Mouse (Mus musculus) thymus, adult 2 months (tissue): Measurements from ENCODE around the gene Usp29. TPM values are rescaled to one million over a fixed set of nuclear protein-coding genes. Genes with fewer than 3 reads are reported as not detected.

Experiments
- DNase-seq: peaks from one replicate; pipeline ENCODE4 v3.0.0; 2021
- H3K27ac ChIP-seq: fragments of 200-500 bp; 2 replicates; pipeline ENCODE4 v1.5.1; 2012; ENCODE audit warnings: low read length, control low read depth; ENCODE audit not compliant: control insufficient read depth, insufficient read depth
- H3K27me3 ChIP-seq: fragments of 200-500 bp; 2 replicates; pipeline ENCODE4 v1.6.1; 2012; ENCODE audit warnings: mild to moderate bottlenecking, low read length, moderate library complexity, mixed read lengths; ENCODE audit not compliant: control insufficient read depth, insufficient read depth
- H3K36me3 ChIP-seq: fragments of 200-500 bp; 2 replicates; pipeline ENCODE4 v1.6.1; 2012; ENCODE audit warnings: mild to moderate bottlenecking, low read length, moderate library complexity; ENCODE audit not compliant: control insufficient read depth, insufficient read depth
- H3K4me1 ChIP-seq: fragments of 200-500 bp; replicated peaks from 2 replicates; pipeline ENCODE4 v1.6.1; 2012; ENCODE audit warnings: low read length; ENCODE audit not compliant: control insufficient read depth, insufficient read depth
- H3K4me3 ChIP-seq: fragments of 200-500 bp; 2 replicates; pipeline ENCODE4 v1.5.1; 2012; ENCODE audit warnings: mild to moderate bottlenecking, low read length, control low read depth, moderate library complexity; ENCODE audit not compliant: control insufficient read depth, insufficient read depth
- CTCF ChIP-seq: fragments of 200-500 bp; IDR thresholded peaks from 2 replicates; pipeline ENCODE4 v1.5.1; 2012; ENCODE audit warnings: mild to moderate bottlenecking, control low read depth, low read length, moderate library complexity, borderline replicate concordance; ENCODE audit not compliant: control insufficient read depth, poor library complexity, insufficient read depth; ENCODE audit errors: extremely low read depth
- POLR2A ChIP-seq: fragments of 200-500 bp; IDR thresholded peaks from 2 replicates; pipeline ENCODE4 v1.6.1; 2012; ENCODE audit warnings: mild to moderate bottlenecking, low read length, control low read depth, moderate library complexity; ENCODE audit not compliant: control insufficient read depth, poor library complexity, insufficient read depth; ENCODE audit errors: extremely low read depth
- WGBS: fragments of 180-500 bp; shearing (Covaris S2); methylation state at CpG from one replicate; pipeline ENCODE4 v1.1.7; 2018; 5-methylcytosine and 5-hydroxymethylcytosine counted together
- polyA plus RNA-seq: library from polyadenylated mRNA; depleted of rRNA; stranded (reverse); fragments of >200 nt; gene quantifications from 2 replicates; pipeline ENCODE4 v1.2.3, GENCODE M21; 2012

Usp29 gene
- polyA plus RNA-seq, 1 experiment, result not detected

DNA sequence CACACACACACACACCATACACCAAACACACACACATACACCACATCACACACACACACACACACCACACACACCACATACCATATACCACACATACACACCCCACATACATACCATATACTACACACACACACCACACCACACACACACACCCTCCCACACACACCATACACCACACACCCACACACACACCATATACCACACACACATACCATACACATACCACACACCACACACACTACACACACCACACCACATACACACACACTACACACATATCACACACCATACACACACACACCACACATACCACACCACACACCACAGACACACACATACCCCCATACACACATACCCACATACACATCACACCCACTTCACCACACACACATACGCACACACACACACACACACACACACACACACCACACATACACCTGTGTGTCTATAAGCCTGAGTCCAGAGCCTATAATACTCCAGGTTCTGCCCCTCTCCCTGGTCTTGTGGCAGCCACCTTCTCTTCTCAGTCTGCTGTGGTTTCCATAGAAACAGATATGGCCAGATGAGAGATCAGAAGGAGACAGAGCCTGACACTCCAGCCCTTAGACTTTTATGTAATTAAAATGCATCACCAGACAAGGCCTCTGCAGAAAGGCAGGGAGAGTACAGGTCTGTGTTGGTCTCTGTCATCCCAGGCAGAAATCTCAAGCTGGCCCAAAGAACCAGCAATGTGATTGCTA is 188.9 kb downstream of the Usp29 start:
- TF ChIP-seq CTCF (no peak), POLR2A (no peak)
- Histone ChIP-seq H3K4me3 (no peak overlapping the region), H3K4me1 (no peaks in the 10 kb centered on the region), H3K27me3 (no peaks in the 10 kb centered on the region), H3K27ac (no peak overlapping the region), H3K36me3 (no peaks in the 10 kb centered on the region)
- DNase-seq, result no peak
- whole genome bisulfite sequencing, result 90% methylated on average over 1 of the region's 1 CpGs

DNA sequence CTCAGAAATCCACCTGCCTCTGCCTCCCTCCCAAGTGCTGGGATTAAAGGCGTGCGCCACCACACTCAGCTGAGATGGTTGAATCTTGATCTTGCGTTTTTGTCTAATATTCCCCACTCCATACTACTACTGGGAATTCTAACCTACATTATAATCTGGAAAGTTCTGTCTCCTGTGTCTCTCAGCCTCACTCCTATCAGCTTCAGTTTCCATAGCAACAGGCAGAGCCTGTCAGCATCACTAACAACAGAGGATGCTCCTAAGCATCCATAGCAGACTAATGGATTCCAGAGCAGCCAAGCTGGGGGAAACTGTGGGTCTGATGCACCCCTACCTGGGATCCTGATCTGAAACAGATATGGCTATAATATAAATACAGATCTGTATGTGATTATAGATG is 193.1 kb downstream of the Usp29 start:
- no peak overlapping the region for H3K27ac ChIP-seq
- H3K4me3 ChIP-seq, result no peak overlapping the region
- 93% methylated on average over 3 of the region's 3 CpGs for WGBS
- no peak for DNase-seq
- TF ChIP-seq POLR2A (no peak), CTCF (no peak)
- H3K4me1 ChIP-seq, result no peaks in the 10 kb centered on the region
- no peaks in the 10 kb centered on the region for H3K27me3 ChIP-seq
- no peaks in the 10 kb centered on the region for H3K36me3 ChIP-seq

DNA sequence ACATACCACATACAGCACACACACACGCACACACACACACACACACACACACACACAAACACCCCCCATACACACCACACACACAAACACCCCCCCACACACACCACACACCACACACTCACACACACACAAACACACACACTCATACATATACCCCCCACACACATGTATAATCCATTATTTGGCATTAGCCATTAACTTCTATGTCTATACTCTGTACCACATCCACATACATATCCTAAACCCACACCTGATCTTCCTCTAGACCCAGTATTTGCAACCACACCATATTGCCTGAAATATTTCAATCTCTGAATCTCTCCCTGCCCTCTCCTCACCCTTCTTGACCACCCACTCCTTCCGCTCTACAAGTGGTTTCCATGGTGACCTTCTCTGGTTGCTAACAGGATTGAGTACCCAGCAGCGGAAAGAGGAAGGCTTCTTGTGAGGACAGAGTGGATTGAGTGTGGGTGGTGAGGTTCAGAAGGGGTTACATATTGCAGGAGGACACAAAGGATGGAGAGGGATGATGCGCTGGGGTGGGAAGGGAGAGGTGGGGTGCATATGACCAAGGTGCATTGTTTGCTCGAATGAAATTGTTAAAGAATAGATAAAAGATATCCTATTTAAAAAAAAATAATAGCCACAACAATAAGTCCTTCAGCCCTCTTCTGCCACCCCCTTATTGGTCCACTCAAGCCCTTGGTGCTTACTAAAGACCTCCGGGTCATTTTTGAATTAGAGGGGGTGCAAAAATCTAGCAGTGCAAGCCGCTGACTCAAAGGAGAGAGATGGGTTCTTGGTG is 195.8 kb downstream of the Usp29 start:
- no peaks in the 10 kb centered on the region for H3K27me3 ChIP-seq
- 75% methylated on average over 7 of the region's 7 CpGs for WGBS
- TF ChIP-seq CTCF (no peak), POLR2A (no peak)
- DNase-seq, result no peak
- no peaks in the 10 kb centered on the region for H3K4me1 ChIP-seq
- no peak overlapping the region for H3K27ac ChIP-seq
- no peak overlapping the region for H3K4me3 ChIP-seq
- no peaks in the 10 kb centered on the region for H3K36me3 ChIP-seq

DNA sequence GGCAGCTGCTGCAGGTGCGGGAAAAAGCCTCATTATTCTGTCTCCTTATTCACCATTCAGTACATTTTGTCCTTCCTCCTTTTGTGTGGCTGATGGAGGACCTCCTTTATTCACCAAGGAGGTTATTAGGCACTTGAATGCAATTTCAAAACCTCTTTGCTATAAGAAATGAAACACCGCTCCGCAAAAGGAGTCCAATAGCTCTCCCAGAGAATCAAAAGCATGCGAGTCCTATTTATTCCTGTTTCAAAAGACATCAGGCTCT is 196.3 kb downstream of the Usp29 start:
- WGBS, result 86% methylated on average over 4 of the region's 4 CpGs
- DNase-seq, result no peak
- H3K27me3 ChIP-seq, result no peaks in the 10 kb centered on the region
- H3K4me1 ChIP-seq, result no peaks in the 10 kb centered on the region
- no peak for TF ChIP-seq CTCF
- no peak overlapping the region for H3K4me3 ChIP-seq
- H3K36me3 ChIP-seq, result no peaks in the 10 kb centered on the region
- no peak overlapping the region for H3K27ac ChIP-seq

DNA sequence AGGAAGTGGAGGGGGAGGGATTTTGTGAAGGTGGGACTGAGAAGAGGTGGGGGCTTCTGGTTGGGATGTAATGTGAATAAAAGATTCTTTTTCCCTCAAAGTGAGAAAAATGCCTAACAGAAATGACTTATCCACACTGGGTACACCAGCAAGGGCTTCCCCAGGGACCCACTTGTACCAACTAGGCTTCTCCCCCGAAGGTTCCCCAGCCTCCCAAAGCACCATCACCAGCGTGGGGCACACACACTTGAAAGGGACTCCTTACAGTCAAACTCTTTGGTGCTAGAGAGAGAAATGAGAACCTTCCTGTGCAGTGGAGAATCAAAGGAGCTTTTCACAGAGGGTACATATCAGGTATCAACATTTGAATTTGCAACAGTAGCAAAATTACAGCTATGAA is 198.9 kb downstream of the Usp29 start:
- 69% methylated on average over 2 of the region's 2 CpGs for WGBS
- no peak for DNase-seq
- Histone ChIP-seq H3K4me1 (no peaks in the 10 kb centered on the region), H3K27me3 (no peaks in the 10 kb centered on the region), H3K27ac (no peak overlapping the region), H3K36me3 (no peaks in the 10 kb centered on the region), H3K4me3 (no peak overlapping the region)
- TF ChIP-seq POLR2A (no peak), CTCF (no peak)

DNA sequence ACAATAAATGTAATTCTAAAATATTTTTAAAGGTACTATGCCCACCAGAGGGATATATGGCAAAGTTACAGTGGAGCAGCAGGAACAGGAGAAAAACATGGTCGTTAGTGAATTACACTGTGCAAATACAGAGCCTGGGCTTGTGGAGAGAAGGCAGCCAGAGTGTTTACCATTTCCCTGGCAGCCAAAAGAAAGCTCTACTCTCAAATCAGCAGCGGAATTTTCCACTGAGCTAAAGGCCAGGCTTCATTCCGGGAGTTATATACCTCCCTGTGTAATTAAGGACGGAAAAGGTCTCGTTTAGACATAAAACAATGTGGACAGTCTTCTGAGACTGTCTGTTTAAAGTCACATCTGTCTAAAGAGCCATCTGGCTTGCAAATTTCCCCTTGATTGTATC is 204.4 kb downstream of the Usp29 start:
- H3K27me3 ChIP-seq, result no peaks in the 10 kb centered on the region
- H3K4me1 ChIP-seq, result no peaks in the 10 kb centered on the region
- 68% methylated on average over 5 of the region's 5 CpGs for WGBS
- no peak for DNase-seq
- H3K36me3 ChIP-seq, result no peaks in the 10 kb centered on the region
- no peak overlapping the region for H3K4me3 ChIP-seq
- TF ChIP-seq CTCF, result no peak
- TF ChIP-seq POLR2A, result no peak
- H3K27ac ChIP-seq, result no peak overlapping the region
